Mouse (Mus musculus) cerebellum, adult 8-10 months (tissue): ENCODE data around the gene Hipk3.

Source experiments
- DNase-seq: peaks from one replicate; pipeline ENCODE4 v3.0.0; 2022

The Hipk3 gene

GRCm38 (mm10) chr2:104470536-104470935 lies 23.7 kb downstream of the Hipk3 start:
- no peak for DNase-seq

GRCm38 (mm10) chr2:104468419-104468818 lies 25.8 kb downstream of the Hipk3 start:
- no peak for DNase-seq

GRCm38 (mm10) chr2:104466908-104467616 lies 27.2 kb downstream of the Hipk3 start:
- DNase-seq = no peak

GRCm38 (mm10) chr2:104465639-104466430 lies 28.4 kb downstream of the Hipk3 start:
- DNase-seq = no peak

GRCm38 (mm10) chr2:104460021-104460420 lies 34.2 kb downstream of the Hipk3 start:
- no peak for DNase-seq

GRCm38 (mm10) chr2:104458569-104459332 lies 35.5 kb downstream of the Hipk3 start:
- DNase-seq = no peak

GRCm38 (mm10) chr2:104457106-104457505 lies 37.1 kb downstream of the Hipk3 start:
- DNase-seq = no peak

GRCm38 (mm10) chr2:104450685-104451084 lies 43.6 kb downstream of the Hipk3 start:
- no peak for DNase-seq

- no peak for DNase-seq
Observed at GRCm38 (mm10) chr2:104449191-104449590, 45.1 kb downstream of the Hipk3 start.

- DNase-seq = no peak
Observed at GRCm38 (mm10) chr2:104448201-104448600, 46.0 kb downstream of the Hipk3 start.

GRCm38 (mm10) chr2:104446016-104446415 lies 48.2 kb downstream of the Hipk3 start:
- DNase-seq = no peak

- DNase-seq = peak; percentile 59
Observed at GRCm38 (mm10) chr2:104444776-104445175, 49.5 kb downstream of the Hipk3 start.

GRCm38 (mm10) chr2:104442341-104442740 lies 51.9 kb downstream of the Hipk3 start:
- DNase-seq = no peak

- DNase-seq = no peak
Observed at GRCm38 (mm10) chr2:104436226-104436625, 58.0 kb downstream of the Hipk3 start.

GRCm38 (mm10) chr2:104431067-104431466 lies 63.2 kb downstream of the Hipk3 start:
- no peak for DNase-seq

- DNase-seq = no peak
Observed at GRCm38 (mm10) chr2:104430566-104430965, 63.7 kb downstream of the Hipk3 start.

- no peak for DNase-seq
Observed at GRCm38 (mm10) chr2:104426112-104426511, 68.1 kb downstream of the Hipk3 start.

GRCm38 (mm10) chr2:104422230-104422629 lies 72.0 kb downstream of the Hipk3 start:
- DNase-seq = peak; percentile 46

- DNase-seq = no peak
Observed at GRCm38 (mm10) chr2:104420805-104421204, 73.4 kb downstream of the Hipk3 start.

GRCm38 (mm10) chr2:104419999-104420398 lies 74.2 kb downstream of the Hipk3 start:
- no peak for DNase-seq

GRCm38 (mm10) chr2:104419411-104419810 lies 74.8 kb downstream of the Hipk3 start:
- DNase-seq = no peak

GRCm38 (mm10) chr2:104413011-104413410 lies 81.2 kb downstream of the Hipk3 start:
- DNase-seq = no peak

- no peak for DNase-seq
Observed at GRCm38 (mm10) chr2:104412496-104412895, 81.8 kb downstream of the Hipk3 start.
